Mouse (Mus musculus) gastrocnemius, adult 18-20 months (tissue): ENCODE data around the gene Actg1. TPM values are rescaled to one million over a fixed set of nuclear protein-coding genes. Genes with fewer than 3 reads are reported as not detected.

ENCODE experiments used
- DNase-seq: peaks from one replicate; pipeline ENCODE4 v3.0.0; 2021; ENCODE audit warnings: low spot score
- long read RNA-seq, 2 experiments: library from polyadenylated mRNA; stranded (forward); transcript quantifications; one replicate each; pipeline ENCODE4 v2.0.0; 2021
- total RNA-seq, 2 experiments: library from RNA; stranded (reverse); gene quantifications; 2 replicates each; pipeline ENCODE4 v1.2.3; 2021

The Actg1 gene
- 100 to 1,000 TPM; 158 to 253 TPM for total RNA-seq
- long read RNA-seq, experiment 1, transcript Actg1-206 (7 exons, 1,189 nt): minor isoform, 35 of 155 reads
- long read RNA-seq, experiment 1, transcript Actg1-202 (6 exons, 1,952 nt): major isoform, 80 of 155 reads
- long read RNA-seq, experiment 1, partial matches to known transcripts: 13 of 155 reads
- long read RNA-seq, experiment 1, other reads (novel, unspliced or antisense): 27 of 155 reads
- long read RNA-seq, experiment 2, transcript Actg1-206 (7 exons, 1,189 nt): minor isoform, 16 of 82 reads
- long read RNA-seq, experiment 2, transcript Actg1-202 (6 exons, 1,952 nt): major isoform, 38 of 82 reads
- long read RNA-seq, experiment 2, partial matches to known transcripts: 11 of 82 reads
- long read RNA-seq, experiment 2, other reads (novel, unspliced or antisense): 17 of 82 reads

DNA sequence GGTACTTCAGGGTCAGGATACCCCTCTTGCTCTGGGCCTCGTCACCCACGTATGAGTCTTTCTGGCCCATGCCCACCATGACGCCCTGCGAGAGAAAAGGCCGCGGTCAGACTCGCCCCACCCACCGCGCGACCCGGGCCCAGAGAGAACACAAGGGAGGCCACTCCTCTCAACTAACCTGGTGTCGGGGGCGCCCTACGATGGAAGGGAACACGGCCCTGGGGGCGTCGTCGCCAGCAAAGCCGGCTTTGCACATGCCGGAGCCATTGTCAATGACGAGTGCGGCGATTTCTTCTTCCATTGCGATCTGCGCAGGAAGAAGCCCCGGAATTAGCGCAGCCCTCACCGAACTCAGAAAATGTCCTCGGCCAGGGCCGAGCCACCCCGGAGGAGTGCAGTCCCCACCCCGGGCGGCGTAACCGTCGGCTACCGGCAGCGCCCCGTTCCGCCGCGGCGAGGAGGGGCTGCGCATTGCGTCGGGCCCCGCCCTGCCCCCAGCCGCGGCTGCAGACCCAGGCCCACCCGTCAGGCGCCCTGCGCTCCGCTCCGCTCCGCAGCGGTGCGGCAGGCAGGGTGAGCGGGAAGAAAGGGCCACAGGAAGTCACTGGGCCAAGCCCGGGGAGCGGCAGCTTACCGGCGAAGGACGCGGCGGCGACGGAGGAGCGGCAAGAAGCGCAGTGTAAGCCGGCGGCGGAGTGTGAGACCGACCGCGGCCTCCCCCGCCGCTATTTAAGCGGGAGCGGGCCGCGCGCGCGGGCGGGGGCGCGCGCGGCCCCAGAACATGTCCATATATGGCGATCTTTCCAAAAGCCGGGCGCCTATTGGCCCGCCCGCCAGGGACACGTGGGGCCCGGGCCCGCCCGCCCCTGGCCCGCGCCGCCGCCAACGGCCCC is at the start of gene Actg1:
Gene Actg1, minus strand, starts transcription at position 752 of the 893 bp plus-strand sequence.
- DNase-seq: peak; percentile 81

GRCm38 (mm10) chr11:120397602-120398001 is 49.3 kb upstream of the Actg1 start:
- no peak for DNase-seq

- DNase-seq: peak; percentile 30
Observed at GRCm38 (mm10) chr11:120395661-120396060, 47.3 kb upstream of the Actg1 start.

DNA sequence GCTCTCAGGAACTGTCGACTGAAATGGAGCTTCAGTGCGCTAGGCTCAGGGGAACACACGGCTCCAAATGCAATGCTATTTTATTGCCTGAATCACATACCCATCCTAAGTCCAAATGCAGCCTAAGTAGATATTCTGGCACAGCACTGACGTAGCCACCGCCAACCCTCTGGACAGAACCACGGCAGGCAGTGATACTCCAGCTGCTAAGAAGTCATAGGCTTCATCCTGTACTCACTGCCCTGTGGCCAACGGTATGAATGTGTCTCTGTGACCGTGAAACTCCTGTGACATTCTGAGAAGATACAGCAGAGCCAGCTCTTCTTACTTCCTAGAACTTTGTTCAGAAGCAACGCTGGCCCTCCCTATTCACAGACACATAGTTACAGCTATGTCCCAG is 40.2 kb upstream of the Actg1 start:
- peak; percentile 59 for DNase-seq

- no peak for DNase-seq
Observed at GRCm38 (mm10) chr11:120387157-120387556, 38.8 kb upstream of the Actg1 start.

DNA sequence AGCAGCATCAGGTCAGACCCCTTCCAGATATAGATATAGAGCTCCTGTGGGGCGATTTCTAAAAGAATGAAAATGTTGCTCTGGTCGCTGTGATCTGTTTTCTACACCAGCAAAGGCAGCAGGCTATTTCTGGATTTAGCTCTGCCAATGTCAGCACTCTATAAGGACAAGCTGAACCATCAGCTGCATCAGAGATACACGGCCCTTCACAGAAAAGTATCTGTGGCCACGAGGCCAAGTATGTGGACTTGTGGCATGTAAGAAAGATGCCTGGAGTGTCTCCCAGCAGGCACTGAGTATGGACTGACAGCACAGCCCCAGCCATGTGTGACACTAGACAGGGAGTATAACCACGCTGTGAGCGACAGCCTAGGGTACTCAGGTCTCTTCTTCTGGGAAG is 38.3 kb upstream of the Actg1 start:
- DNase-seq: peak; percentile 76

DNA sequence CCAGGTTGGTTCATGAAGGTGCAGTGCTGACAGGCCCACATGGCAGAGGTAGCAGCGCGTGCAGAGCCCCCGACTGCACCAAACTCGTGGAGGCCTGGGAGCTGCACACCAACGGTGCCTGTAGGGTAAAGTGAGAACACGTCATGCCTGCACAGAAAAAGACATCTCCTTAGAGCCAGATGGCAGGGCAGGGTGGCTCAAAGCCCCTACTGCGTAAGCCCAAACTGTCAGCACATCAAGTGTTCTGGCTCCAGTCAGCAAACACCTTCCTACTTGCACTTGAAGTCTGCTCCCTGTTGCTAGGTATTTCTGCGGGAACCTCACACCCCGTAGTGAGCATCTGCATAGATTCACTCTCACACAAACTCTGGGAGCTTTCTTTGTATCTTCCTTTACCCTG is 34.2 kb upstream of the Actg1 start:
- DNase-seq: no peak

DNA sequence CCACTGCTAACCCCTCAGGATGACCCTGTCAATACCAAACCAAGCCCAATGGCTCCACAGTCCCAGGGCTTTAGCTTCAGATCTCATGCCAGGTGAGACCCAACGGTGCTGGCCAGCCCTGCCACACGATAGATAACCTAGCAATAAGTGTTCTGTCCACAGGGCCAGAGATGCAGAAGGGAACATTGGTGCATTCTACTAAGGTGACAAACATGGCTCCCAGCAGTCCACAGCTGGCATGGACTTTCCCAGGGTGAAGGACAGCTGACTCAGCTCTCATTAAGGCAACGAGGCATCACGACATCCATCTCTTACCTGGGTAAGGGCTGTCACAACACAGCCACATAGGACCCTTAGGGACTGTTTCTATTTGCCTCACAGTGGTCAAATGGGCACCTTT is 32.8 kb upstream of the Actg1 start:
- no peak for DNase-seq

DNA sequence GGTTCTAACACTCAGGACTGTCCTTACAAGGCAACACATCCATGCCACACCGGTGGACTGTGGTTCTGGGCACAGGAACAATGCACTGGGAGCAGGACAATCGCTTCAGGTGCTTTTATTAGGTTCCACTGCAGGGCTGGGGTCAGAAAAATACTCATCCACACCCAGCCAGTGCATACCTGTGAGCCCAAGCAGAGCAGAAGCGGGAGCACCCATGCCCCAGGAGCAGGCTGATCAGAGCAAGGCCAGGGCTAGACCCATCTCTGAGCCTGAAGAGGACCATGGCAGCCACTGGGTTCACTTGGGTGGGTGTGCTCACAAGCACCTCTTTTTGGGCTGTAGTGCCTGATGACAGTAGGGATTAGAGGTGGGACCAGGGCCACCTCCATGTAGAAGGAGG is 31.9 kb upstream of the Actg1 start:
- DNase-seq: no peak

DNA sequence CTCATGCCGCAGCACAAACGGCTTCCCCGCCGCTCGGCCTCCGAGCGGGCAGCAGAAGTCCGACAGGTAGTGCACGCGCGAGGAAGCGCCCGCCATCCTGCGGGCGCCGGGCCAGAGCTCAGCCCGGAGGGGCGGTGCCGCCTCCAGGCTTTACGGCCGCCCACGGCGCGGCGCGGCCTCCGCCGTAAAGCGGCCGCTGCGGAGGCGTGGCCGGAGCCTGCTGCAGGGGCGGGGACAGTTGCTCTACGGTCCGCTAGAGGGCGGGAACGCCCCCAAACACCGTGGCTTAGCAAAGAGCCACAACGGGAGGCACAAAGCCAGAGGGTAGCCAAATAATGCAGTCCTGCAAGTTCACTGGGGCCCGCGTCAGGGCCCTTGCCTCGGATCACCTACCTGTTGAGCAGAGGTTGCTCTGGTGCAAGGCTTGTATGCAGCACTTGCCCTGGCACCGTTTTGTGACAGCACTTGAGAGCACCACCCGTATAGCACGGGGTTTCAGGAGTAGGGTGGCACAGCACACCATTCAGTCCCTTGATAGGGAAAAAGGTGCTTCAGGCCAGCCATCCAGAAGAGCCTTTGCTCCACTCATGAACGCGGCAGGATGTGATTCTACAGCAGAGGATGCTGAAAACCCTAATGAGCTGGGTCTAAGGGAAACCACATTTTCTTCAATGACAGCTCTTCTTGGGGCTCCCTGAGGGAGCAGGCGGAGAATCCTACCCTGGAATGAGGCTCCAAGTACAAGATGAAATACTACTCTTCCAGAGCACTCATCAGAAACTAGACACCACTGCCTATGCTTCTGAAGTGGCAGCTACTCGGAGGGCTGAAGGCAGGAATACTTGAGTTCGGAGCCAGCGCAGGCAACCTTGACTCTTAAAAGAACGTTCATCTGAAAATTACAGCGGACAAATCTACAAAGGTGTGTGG is 30.5 kb upstream of the Actg1 start, which contains the start of gene Faap100:
Gene Faap100, minus strand, starts transcription at position 154 of the 930 bp plus-strand sequence.
- DNase-seq: peak; percentile 93

- DNase-seq: peak; percentile 47
Observed at GRCm38 (mm10) chr11:120378031-120378610, 29.8 kb upstream of the Actg1 start.

GRCm38 (mm10) chr11:120377337-120377736 is 29.0 kb upstream of the Actg1 start:
- no peak for DNase-seq

DNA sequence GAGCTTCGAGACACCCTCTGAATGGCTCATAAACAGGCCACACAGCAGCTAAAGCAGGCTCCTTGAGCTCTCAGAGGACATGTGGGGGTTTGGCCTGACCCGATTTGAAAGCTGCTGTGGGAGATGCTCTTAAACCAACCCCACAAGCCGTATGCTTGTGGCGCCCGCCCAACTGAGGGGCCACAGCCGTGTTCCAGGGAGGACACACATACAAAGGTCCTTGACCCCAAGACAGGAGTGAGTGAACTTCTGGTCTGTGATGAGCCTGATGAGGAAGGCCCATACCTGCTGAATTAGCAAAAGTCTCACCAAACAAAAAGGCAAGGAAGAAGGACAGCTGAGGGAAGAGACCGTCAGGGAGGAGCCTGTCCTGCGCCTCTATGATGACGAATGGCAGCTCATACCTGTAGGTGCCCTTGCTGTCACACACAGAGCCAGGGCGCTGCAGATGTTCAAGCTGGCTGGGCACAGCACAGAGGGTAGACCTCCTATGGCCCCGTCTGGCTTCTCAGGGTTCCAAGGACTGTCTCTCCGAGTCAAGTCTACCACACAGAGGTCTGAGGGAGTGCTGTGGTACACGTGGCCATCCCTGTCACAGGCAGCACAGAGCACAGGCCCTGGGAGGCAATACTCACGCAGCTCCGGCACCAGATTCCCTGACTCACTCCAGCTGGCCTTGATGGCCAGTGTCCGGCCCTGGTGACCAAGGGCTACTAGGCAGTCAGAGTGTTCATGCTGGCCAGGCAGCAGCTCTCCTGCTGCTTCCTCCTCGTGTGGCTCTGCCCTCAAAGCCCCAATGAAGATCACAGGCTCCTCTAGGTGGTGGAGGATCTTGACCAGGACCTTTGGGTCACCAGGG is 28.2 kb upstream of the Actg1 start:
- no peak for DNase-seq

- DNase-seq: no peak
Observed at GRCm38 (mm10) chr11:120375324-120375723, 27.0 kb upstream of the Actg1 start.

DNA sequence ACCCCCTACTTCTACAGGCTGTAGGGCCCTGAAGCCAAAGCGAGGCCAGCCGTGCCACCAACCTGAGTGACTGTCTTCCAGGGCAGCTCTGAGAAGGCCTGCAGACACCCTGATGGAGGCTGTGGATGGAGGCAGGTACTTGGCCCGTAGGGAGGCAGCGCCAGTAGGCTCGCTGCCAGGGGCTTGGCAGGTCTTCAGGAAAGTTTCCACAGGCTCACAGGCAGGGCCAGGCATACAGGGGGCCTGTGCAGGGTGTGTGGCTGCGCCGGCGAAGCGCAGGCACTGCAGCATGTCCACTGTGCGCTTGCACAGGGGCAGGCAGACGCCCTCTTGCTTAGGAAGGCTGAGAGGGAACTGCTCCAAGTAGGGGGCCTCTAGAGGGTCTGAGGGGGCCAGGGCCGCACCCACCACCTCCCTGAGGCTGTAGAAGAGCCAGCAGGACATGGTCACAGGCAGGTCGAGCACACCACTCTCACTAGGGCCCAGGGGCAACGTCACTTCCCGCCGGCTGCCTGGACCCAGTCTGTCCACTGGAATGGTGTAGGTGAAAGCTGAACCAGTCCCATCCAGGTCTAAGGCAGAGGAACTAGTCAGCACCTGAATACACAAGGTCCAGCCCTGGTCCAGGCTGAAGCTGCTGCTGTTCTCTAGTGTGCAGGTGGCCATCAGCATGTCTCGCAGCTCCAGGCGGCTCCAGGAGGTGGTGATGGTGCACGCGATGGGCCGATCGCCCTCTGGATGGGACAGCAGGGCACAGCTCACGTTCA is 25.7 kb upstream of the Actg1 start:
- DNase-seq: peak; percentile 75

- DNase-seq: no peak
Observed at GRCm38 (mm10) chr11:120373025-120373424, 24.7 kb upstream of the Actg1 start.

DNA sequence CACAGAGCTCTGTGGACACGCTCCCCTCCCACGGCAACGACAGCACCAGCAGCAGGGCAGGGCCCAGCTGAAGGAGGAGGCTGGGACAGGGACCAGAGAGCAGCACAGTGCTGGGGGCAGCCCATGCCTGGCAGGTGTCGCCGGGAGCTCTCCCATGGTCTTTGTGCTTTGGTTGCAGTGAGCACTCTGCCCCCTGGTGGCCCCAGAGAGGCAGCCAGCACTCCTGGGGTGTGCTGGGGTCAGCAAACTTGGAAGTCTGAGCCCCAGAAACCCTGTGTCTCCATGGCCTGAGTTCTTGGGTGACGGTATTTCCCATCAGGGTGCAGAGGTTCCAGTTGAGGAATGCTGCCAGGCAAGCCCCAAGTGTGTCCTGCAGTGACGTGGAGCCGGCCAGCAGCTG is 21.3 kb upstream of the Actg1 start:
- DNase-seq: peak; percentile 77

- DNase-seq: no peak
Observed at GRCm38 (mm10) chr11:120366443-120367027, 18.2 kb upstream of the Actg1 start.

DNA sequence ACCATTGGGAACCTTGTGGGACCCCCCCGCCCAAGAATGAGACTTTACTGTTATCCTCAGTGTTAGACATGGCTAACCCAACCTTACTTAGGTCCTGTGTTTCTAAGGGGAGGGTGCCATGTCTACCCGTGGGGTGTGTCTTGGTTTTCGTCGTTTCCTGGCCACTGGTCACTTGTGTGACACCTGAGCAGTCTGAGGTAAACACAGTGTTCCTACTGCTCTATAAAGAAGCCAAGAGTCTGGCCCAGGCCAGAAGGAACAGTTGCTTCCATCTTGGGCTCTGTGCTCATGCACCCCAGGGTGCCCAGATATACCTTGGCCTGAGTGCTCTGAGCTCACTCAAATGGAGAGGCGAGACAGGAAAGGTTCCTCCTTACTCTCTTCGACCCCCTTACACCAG is 14.5 kb upstream of the Actg1 start:
- DNase-seq: peak; percentile 63
